Mouse (Mus musculus) kidney, adult 9 months (tissue): ENCODE data around the gene Mfng.
A peak's percentile ranks its signal among the peaks of the same experiment; 100 is the strongest.

Experiments used
- DNase-seq: peaks from one replicate; pipeline ENCODE4 v3.0.0; 2022

Gene Mfng

GRCm38 (mm10) chr15:78786411-78786818 lies 13.1 kb upstream of the Mfng start:
- DNase-seq, result no peak

- DNase-seq, result peak; percentile 76
These were observed 12.7 kb upstream of the Mfng start for GRCm38 (mm10) chr15:78785961-78786360.

DNA sequence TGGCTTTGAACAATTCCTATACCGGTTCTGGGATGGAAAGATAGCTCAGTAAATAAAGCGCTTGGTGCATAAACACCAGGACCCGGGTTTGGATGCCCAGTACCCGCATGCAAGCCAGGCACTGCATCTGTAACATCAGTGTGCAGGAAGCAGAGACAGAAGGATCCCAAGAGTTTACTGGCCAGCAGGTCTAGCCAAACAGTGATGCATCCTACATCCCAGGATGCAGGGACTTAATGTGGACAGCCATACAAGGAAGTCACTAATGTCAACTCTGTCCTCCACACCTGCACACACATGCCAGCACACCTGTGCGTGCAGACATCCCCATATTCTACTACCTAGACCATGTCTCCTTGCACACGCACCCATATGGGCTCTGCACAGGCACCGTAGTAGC lies 12.0 kb upstream of the Mfng start:
- no peak for DNase-seq

- no peak for DNase-seq
These were observed 11.2 kb upstream of the Mfng start for GRCm38 (mm10) chr15:78784520-78784919.

DNA sequence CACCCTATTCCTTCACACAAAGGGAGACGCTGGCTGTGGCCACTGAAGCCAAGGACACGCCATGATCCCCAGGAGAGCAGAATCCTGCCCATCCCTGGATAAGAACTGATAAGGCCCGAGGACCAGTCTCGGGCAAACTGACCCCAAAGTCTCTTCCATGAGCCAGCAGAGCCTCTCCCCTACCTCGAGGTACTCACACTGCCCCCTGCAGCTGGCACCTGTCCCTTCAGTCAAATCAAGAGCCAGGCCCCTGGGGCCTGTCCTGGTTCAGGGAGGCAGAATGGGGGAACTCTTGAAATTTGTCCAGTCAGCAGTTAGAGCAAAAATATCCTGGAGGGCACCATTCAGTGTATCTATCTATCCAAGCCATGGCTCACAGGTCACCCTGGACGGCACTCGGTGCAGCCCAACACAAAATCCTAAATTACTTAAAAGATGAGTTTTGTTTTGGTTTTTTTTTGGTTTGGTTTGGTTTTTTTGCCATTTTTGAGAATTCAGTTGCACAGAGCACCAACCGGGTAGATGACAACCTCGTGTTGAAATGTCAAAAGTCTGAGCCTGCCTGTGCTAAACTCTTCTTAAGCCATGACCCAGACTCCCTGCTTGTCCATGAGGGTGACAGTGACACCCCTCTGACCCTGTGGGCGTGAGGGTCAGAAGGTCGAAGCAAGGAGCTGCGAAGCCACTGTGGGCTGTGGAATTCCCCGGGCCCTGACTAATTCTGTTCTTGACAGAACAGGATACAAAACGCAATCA lies 9.3 kb upstream of the Mfng start:
- DNase-seq, result no peak

- DNase-seq, result peak; percentile 88
These were observed 7.6 kb upstream of the Mfng start for GRCm38 (mm10) chr15:78780908-78781307.

- DNase-seq, result no peak
These were observed 7.1 kb upstream of the Mfng start for GRCm38 (mm10) chr15:78780359-78780758.

GRCm38 (mm10) chr15:78779690-78780089 lies 6.4 kb upstream of the Mfng start:
- DNase-seq, result no peak

- no peak for DNase-seq
These were observed 6.0 kb upstream of the Mfng start for GRCm38 (mm10) chr15:78779253-78779652.

DNA sequence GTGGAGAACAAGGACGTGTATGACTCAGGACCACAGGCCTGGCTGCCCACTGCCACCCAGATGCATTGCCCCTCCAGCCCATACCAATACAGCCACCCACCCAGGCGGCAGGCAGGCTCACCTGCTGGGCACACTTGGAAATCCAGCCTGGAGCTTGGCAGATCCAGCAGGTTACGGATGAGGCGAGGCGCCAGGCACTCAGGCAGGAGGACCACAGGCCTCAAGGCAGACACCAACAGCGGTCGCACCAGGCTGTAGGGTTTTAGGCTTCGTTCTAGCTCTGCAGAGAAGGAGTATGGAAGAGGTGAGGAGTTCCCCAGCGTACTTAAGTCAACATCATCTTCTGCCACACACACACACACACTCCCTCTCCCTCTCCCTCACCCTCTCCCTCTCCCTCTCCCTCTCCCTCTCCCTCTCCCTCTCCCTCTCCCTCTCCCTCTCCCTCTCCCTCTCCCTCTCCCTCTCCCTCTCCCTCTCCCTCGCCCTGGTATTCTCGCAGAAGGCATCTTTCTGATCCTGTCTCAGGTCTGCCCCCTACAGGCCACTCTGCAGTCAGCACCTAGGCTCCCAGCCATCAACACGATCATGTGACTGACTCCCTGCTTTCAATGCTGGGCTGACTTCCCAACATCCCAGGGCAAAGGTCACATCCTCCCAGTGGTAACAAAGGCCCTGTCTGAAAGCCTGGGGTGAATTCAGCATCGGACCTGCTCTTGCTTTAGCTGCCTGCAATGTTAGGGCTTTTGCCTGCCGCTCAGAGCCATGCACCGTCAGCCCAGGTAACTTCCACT lies 5.0 kb upstream of the Mfng start:
- peak; percentile 99 for DNase-seq

DNA sequence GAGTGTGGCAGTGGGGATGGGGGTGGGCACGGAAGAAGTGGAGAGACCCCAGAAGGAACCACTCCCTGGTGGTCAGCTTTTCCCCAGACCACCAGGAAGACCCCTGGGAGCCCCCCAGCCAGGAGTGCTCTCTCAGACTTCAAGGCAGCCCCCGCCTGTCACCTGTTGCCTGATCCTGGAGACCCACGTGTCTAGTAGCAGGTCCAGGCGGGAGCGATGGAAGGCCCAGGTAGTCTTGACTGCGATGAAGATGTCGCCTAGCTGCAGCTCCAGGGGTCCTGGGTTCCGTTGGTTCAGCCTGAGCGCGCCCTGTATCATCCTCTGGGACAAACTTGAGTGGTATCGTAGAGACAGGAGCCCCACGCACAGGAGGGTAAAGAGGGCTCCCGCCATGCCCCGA lies 419 bp downstream of the Mfng start:
- no peak for DNase-seq

DNA sequence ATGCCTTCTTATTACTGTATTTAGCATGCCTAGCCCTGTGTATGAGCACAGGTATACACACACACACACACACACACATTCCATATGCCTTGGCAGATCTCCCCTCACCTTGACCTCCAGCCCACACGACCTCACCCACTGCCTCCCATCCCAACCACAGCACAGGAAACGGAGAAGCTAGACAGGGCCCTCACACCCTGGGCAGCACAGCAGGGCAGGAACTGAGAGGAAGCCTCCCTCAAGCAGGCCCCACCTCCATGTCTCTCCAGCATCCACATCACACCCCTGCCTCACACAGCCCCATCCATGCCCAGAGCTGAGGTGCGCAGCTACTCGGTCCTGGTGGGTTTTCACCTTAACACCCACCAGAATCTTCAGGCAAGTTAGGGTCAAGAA lies 909 bp downstream of the Mfng start:
- DNase-seq, result peak; percentile 50

GRCm38 (mm10) chr15:78771531-78772367 lies 1.5 kb downstream of the Mfng start:
- peak; percentile 57 for DNase-seq

DNA sequence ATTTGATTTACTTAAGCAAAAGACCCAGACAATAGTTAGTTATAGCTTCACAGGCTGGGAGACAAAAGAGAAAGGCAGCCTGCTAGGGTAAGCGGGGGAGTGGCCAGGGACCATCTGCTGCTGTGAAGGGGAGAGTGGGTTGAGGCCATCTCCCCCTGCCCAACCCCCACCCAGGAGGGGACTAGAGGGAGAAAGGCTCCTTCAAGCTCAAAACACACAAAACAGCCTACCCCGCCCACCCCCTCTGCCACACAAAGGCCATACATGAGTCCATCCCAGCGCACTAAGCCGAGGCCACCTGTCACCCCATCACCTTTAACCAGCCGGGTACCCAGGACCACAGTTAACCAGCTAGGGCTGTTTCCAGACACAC lies 2.3 kb downstream of the Mfng start:
- DNase-seq, result no peak

DNA sequence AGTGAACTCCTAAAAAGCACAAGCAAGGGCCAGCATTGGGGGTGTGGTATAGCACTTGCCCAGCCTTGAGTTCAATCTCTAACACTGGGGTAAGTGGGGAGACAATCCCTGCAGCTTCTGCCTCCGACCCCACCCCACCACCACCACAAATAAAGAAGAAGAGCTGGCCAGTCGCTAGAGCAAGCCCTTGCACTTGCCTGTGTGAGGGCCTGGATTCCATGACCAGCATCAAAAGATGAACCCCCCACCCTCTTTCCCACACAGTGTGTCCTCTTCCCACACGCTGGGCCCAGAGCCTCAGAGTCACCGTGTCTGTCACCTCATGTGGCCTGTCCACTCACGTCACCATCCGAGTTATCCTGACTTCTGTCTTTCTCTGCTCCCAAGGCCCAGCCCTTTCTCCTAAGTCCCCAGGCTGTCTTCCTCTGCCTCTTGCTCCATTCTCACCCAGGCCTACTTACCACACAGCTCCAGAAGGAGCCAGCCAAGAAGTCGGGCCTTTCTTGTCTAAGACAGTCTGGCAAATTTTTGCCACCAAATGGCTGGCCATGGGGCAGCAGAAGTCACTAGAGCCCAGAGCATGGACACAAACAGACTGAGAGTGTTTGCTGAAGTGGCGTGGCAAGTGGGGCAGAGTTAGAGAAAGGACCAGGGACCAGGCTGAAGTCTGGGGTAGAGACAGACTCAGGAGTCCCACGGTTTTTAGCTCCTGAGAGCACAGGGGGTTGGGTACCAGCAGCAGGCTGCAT lies 2.9 kb downstream of the Mfng start:
- DNase-seq, result no peak

DNA sequence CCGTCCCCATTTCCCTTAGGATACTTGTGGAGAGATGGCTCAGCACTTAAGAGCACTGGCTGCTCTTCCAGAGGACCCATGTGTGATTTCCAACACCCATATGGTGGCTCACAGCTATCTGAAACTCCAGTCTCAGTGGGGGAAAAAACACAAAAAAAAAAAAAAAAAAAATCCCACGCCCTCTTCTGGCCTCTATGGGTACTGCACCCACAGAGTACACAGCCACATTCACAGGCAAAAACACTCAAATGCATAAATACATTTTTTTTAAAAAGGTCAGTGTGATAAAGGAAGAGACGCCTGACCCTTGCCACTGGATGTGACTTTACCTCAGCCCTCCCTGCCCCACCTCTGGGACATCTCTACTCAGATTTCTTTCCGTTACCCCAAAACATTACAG lies 4.2 kb downstream of the Mfng start:
- no peak for DNase-seq

DNA sequence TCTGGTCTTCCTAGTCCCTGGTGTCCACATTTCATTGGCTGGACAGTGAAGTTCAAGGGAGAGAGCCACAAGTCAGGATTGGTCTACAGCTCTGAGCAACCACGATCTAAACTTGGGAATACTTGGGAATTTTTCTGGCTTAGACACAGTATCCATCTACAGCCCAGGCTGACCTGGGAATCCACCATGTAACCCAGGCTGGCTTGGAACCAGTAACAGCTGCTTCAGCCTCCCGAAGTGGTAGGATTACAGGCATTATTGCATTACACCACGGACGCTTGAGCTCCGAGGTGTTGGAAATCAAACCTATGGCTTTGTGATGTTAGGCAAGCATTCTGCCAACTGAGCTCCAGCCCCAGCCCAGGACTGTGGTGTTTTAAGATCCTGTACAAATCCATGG lies 9.6 kb downstream of the Mfng start:
- DNase-seq, result no peak

- no peak for DNase-seq
These were observed 10.1 kb downstream of the Mfng start for GRCm38 (mm10) chr15:78763210-78763609.

DNA sequence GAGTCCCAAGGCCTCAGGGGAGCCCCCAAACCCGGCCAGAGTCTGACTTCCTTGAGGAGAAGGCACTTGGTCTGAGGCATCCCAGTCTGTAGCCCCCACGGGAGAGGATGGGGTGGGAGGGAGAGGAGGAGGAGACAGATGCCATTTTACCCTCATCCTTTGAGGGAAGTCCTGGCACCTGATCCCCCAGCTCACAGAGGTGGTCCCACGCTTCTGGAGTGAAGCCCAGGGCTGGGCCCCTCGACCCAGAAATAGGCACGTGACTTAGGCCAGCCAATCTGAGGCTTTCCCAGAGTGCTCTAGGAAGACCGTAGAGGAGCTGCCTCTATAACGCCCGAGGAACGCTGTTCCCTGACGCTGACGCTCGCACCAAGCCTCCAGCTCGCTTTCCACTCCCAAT lies 12.2 kb downstream of the Mfng start:
- DNase-seq, result no peak

- DNase-seq, result no peak
These were observed 15.1 kb downstream of the Mfng start for GRCm38 (mm10) chr15:78758132-78758531.

- DNase-seq, result peak; percentile 88
These were observed 17.1 kb downstream of the Mfng start for GRCm38 (mm10) chr15:78755966-78756725.

DNA sequence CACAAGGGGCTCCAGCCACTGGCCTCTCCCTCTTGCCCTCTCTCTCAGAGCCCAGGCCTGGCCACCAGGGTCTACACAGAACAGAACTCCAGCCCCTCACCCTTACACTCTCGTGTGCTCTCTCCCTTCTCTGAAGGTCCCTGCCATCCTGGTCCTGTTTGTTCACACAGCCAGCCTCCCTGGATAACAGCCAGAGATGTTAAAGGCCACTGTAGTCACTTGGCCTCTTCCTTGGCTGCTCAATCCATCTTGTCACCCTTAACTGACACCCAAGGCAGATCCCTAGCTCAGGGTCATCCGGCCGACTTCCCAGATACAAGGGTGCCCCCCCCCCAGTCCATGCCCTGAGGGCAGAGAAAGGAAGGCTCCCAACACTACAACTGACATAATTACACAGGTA lies 18.0 kb downstream of the Mfng start:
- peak; percentile 41 for DNase-seq
